Mouse (Mus musculus): Measurements from ENCODE around the gene Epb42. TPM values are rescaled to one million over a fixed set of nuclear protein-coding genes. Genes with fewer than 3 reads are reported as not detected.
"Not testable (repeated sequence)": the region's sequence is repeated elsewhere in the genome, so short reads cannot be mapped to it uniquely, and the experiment has no call there.

Gene Epb42
- total and polyA plus RNA-seq, 2 experiments from 2014 or later: 0.18 to 0.73 TPM

GRCm38 (mm10) chr2:121039382-121039781 lies 2.5 kb upstream of the Epb42 start:
- no peak overlapping the region for H3K4me3 ChIP-seq (ENCODE audit: low read length)
- no peaks in the 10 kb centered on the region for H3K9me3 ChIP-seq (ENCODE audit: low read length)
- 93% methylated on average over 1 of the region's 1 CpGs for WGBS
- no peak overlapping the region for H3K4me2 ChIP-seq (ENCODE audit: low read depth, low read length)
- no peaks in the 10 kb centered on the region for H3K4me1 ChIP-seq (ENCODE audit: insufficient read depth, low read length)
- H3K9ac ChIP-seq (replicated peaks; ENCODE audit: low read length): no peak overlapping the region
- no peaks in the 10 kb centered on the region for H3K27me3 ChIP-seq (ENCODE audit: insufficient read depth, low read length)
- DNase-seq (ENCODE audit: low spot score) (no peak), ATAC-seq (no peak)
- H3K27ac ChIP-seq: no peak overlapping the region
- no peak for TF ChIP-seq CTCF (IDR thresholded peaks at IDR 0.05; ENCODE audit: low read depth)
- H3K36me3 ChIP-seq (ENCODE audit: insufficient read depth, low read length): no peaks in the 10 kb centered on the region

- H3K9ac ChIP-seq (replicated peaks; ENCODE audit: low read length); ATAC-seq; H3K36me3 ChIP-seq (ENCODE audit: insufficient read depth, low read length); H3K4me3 ChIP-seq (ENCODE audit: low read length); H3K27me3 ChIP-seq (ENCODE audit: insufficient read depth, low read length); H3K27ac ChIP-seq; DNase-seq (ENCODE audit: low spot score); H3K4me1 ChIP-seq (ENCODE audit: insufficient read depth, low read length); H3K9me3 ChIP-seq (ENCODE audit: low read length); H3K4me2 ChIP-seq (ENCODE audit: low read depth, low read length): not testable (repeated sequence)
- WGBS: 96% methylated on average over 1 of the region's 1 CpGs
These were observed 2.0 kb upstream of the Epb42 start for GRCm38 (mm10) chr2:121038851-121039250.

GRCm38 (mm10) chr2:121022918-121023317 lies 14.0 kb downstream of the Epb42 start:
- Histone ChIP-seq H3K9me3 (ENCODE audit: low read length) (no peaks in the 10 kb centered on the region), H3K4me1 (ENCODE audit: insufficient read depth, low read length) (no peaks in the 10 kb centered on the region), H3K27me3 (ENCODE audit: insufficient read depth, low read length) (no peaks in the 10 kb centered on the region), H3K4me2 (ENCODE audit: low read depth, low read length) (no peak overlapping the region), H3K9ac (replicated peaks; ENCODE audit: low read length) (no peak overlapping the region), H3K27ac (no peak overlapping the region), H3K36me3 (ENCODE audit: insufficient read depth, low read length) (0 out of 2 replicates have a peak, but pooled peaks cover under 1% of the 10 kb centered on the region), H3K4me3 (ENCODE audit: low read length) (no peak overlapping the region)
- TF ChIP-seq CTCF (IDR thresholded peaks at IDR 0.05; ENCODE audit: low read depth): no peak
- no peak for ATAC-seq
- DNase-seq (ENCODE audit: low spot score): no peak
- WGBS: 63% methylated on average over 5 of the region's 5 CpGs

GRCm38 (mm10) chr2:121017151-121017550 lies 19.7 kb downstream of the Epb42 start:
- Histone ChIP-seq H3K4me1 (ENCODE audit: insufficient read depth, low read length) (no peaks in the 10 kb centered on the region), H3K27me3 (ENCODE audit: insufficient read depth, low read length) (no peaks in the 10 kb centered on the region), H3K9ac (replicated peaks; ENCODE audit: low read length) (no peak overlapping the region), H3K4me3 (ENCODE audit: low read length) (no peak overlapping the region), H3K9me3 (ENCODE audit: low read length) (no peaks in the 10 kb centered on the region), H3K36me3 (ENCODE audit: insufficient read depth, low read length) (peaks cover 24% of the 10 kb centered on the region), H3K27ac (no peak overlapping the region), H3K4me2 (ENCODE audit: low read depth, low read length) (no peak overlapping the region)
- DNase-seq (ENCODE audit: low spot score): no peak
- no peak for ATAC-seq
- WGBS: 97% methylated on average over 1 of the region's 1 CpGs
- no peak for TF ChIP-seq CTCF (IDR thresholded peaks at IDR 0.05; ENCODE audit: low read depth)

- WGBS: 86% methylated on average over 9 of the region's 9 CpGs
- no peak overlapping the region for H3K9ac ChIP-seq (replicated peaks; ENCODE audit: low read length)
- peaks cover 33% of the 10 kb centered on the region for H3K36me3 ChIP-seq (ENCODE audit: insufficient read depth, low read length)
- no peaks in the 10 kb centered on the region for H3K9me3 ChIP-seq (ENCODE audit: low read length)
- H3K27ac ChIP-seq: no peak overlapping the region
- DNase-seq (ENCODE audit: low spot score) (no peak), ATAC-seq (no peak)
- H3K4me2 ChIP-seq (ENCODE audit: low read depth, low read length): no peak overlapping the region
- no peak for TF ChIP-seq CTCF (IDR thresholded peaks at IDR 0.05; ENCODE audit: low read depth)
- no peak overlapping the region for H3K4me3 ChIP-seq (ENCODE audit: low read length)
- no peaks in the 10 kb centered on the region for H3K27me3 ChIP-seq (ENCODE audit: insufficient read depth, low read length)
- H3K4me1 ChIP-seq (ENCODE audit: insufficient read depth, low read length): no peaks in the 10 kb centered on the region
These were observed 20.6 kb downstream of the Epb42 start for GRCm38 (mm10) chr2:121016226-121016625.

GRCm38 (mm10) chr2:121015507-121015906 lies 21.4 kb downstream of the Epb42 start:
- 84% methylated on average over 2 of the region's 2 CpGs for WGBS

GRCm38 (mm10) chr2:121012676-121013075 lies 24.2 kb downstream of the Epb42 start:
- H3K9ac ChIP-seq (replicated peaks; ENCODE audit: low read length): no peak overlapping the region
- H3K4me2 ChIP-seq (ENCODE audit: low read depth, low read length): no peak overlapping the region
- TF ChIP-seq CTCF (IDR thresholded peaks at IDR 0.05; ENCODE audit: low read depth): no peak
- no peaks in the 10 kb centered on the region for H3K27me3 ChIP-seq (ENCODE audit: insufficient read depth, low read length)
- no peak overlapping the region for H3K27ac ChIP-seq
- no peaks in the 10 kb centered on the region for H3K4me1 ChIP-seq (ENCODE audit: insufficient read depth, low read length)
- H3K36me3 ChIP-seq (ENCODE audit: insufficient read depth, low read length): peaks cover 33% of the 10 kb centered on the region
- WGBS: 94% methylated on average over 9 of the region's 9 CpGs
- ATAC-seq: no peak
- no peak for DNase-seq (ENCODE audit: low spot score)
- no peak overlapping the region for H3K4me3 ChIP-seq (ENCODE audit: low read length)
- no peaks in the 10 kb centered on the region for H3K9me3 ChIP-seq (ENCODE audit: low read length)

More at GRCm38 (mm10) chr2:121015507-121015906, 21.4 kb downstream of the Epb42 start:
- Histone ChIP-seq H3K27ac (no peak overlapping the region), H3K4me2 (ENCODE audit: low read depth, low read length) (no peak overlapping the region), H3K4me1 (ENCODE audit: insufficient read depth, low read length) (no peaks in the 10 kb centered on the region), H3K27me3 (ENCODE audit: insufficient read depth, low read length) (no peaks in the 10 kb centered on the region), H3K36me3 (ENCODE audit: insufficient read depth, low read length) (peaks cover 35% of the 10 kb centered on the region), H3K9me3 (ENCODE audit: low read length) (no peaks in the 10 kb centered on the region), H3K4me3 (ENCODE audit: low read length) (no peak overlapping the region), H3K9ac (replicated peaks; ENCODE audit: low read length) (no peak overlapping the region)
- ATAC-seq (no peak), DNase-seq (ENCODE audit: low spot score) (no peak)
- TF ChIP-seq CTCF (IDR thresholded peaks at IDR 0.05; ENCODE audit: low read depth): no peak
